Mouse (Mus musculus) kidney, adult 9 months (tissue): ENCODE results near the gene Tnfrsf12a.

Experiments
- DNase-seq: peaks from one replicate; pipeline ENCODE4 v3.0.0; 2022

Gene Tnfrsf12a

GRCm38 (mm10) chr17:23680336-23680735 lies 3.1 kb upstream of the Tnfrsf12a start:
- DNase-seq, result no peak

DNA sequence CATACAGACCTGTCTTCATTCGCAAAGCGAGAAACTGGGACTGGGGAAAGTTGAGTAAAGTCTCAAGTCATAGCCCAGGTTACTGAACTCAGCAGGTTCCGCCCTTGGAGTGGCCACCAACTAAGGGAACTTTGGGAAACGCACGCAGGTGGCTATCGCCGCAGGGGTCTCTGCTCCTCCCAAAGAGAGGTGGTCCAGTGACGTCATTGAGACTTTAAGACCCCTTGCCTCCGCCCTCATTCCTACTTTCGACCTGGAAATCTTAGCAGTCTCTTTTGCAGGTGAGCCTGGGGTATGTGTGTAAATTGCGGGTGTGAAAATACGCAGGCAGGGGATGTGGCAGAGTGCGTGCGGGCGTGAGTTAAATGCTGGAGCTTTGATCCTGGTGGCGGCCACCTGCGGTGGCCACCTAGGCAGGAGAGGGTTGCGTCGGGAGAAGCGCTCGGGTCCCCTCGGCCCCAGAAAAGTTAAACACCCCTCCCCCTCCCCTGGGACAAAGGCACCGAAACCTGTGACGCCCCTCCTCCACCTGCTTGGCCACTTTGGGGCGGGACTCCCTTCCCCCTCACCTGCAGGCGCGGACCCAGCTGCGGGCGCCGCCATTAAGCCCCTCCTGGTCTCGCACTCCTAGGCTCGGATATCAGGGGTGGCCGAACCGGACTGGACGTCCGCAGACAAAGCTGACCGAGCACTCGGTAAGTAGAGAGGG lies 2.0 kb upstream of the Tnfrsf12a start, which contains the start of gene Cldn6:
Gene Cldn6 (plus strand): TSS at position 123 of the 709 bp plus-strand sequence.
- no peak for DNase-seq

DNA sequence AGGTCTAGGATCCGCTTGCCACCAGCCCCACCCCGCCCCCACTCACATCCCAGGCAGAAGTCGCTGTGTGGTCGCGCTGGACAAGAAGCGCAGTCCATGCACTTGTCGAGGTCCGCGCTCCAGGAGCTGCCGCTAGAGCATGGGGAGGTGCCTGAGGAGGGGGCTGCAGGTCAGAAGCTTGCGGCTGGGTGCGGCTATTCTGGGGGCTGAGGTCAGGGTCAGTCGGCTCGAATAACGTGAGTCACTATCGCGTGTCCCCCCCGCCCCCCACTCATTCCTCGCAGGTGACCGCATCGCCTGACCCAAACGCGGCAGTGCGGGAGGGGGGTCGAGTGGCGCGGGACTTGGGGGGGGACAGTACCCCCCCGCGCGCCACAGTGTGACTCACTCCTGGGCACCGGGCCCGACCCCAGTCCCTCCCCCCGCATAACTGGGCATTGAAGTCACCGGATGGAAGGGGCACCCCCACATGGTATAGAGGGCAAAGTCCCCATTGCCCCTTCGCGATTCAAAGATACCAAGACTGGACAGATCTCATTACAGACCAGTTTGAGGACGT lies 716 bp downstream of the Tnfrsf12a start:
- no peak for DNase-seq

GRCm38 (mm10) chr17:23675564-23676281 lies 1.5 kb downstream of the Tnfrsf12a start:
- DNase-seq, result peak; percentile 69

DNA sequence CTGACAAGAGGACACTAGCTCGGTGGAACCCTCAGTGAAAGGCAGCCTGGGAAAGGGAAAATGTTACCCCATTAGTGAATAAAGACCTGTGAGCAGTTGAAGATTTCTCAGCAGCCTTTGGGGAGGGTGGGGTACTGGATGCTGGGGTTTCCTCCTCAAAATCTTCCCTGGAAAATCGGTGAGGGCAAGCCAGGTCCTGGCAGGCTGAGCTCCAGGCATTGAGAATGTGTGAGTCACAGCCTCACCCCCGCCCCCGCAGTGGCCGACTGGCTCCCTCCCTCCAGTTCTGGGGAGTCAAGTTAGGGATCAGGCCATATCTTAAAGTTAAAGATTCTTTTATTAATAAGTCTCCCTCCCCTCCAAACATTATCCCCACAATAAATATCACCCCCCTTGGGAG lies 2.1 kb downstream of the Tnfrsf12a start:
- no peak for DNase-seq

GRCm38 (mm10) chr17:23674271-23674952 lies 2.9 kb downstream of the Tnfrsf12a start:
- DNase-seq, result no peak

DNA sequence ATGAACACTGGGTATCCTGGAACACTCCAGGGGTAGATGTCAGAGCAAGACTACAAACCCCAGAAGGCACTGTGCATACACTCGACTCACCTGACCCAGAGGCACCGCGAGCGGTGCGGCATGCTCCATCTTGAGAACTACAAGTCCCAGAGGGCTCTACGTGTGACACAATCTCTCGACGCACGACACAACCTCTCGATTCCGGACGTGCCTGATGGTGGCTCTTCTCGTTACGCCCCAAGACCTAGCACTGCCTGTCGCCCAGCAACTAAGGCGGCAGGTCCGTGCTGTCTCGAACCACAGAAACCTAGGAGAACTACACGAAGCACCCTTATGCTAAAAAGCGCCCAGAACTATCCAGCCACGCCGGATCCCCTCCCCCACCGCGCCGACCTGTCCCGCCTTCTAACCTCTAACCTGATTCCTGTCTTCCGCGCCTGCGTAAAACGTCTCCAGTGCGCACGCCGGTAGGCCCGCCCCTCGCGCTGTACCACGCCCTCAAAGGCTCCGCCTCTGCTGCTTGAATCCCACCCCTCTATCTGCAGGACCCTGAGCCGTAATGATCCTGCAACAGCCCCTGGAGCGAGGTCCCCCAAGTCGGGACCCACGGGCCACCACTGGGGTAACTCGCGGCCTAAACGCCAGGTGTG lies 3.7 kb downstream of the Tnfrsf12a start, which contains the start of the genes Hcfc1r1 and Thoc6:
Gene Hcfc1r1 (plus strand): TSS at position 173 of the 650 bp plus-strand sequence.
Gene Thoc6 (minus strand): TSS at position 459 of the 650 bp plus-strand sequence.
- DNase-seq, result peak; percentile 97

DNA sequence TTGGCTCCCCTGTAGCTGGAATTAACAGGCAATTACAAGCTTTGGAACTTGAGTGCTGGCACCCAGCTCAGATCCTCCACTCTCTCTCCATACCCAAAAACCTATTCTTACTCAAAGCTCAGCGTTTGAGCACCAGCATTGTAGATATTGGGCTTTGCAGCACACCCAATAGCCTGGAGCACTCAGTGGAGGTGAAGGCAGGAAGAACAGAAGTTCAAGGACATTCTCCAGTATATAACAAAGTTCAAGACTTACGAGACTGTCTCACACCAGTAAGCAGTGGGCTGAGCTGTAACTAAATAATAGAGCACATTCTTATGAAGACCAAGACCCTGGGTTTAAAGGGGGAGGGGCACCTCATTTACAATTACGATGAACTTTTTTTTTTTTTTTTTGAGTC lies 4.5 kb downstream of the Tnfrsf12a start:
- DNase-seq, result no peak

DNA sequence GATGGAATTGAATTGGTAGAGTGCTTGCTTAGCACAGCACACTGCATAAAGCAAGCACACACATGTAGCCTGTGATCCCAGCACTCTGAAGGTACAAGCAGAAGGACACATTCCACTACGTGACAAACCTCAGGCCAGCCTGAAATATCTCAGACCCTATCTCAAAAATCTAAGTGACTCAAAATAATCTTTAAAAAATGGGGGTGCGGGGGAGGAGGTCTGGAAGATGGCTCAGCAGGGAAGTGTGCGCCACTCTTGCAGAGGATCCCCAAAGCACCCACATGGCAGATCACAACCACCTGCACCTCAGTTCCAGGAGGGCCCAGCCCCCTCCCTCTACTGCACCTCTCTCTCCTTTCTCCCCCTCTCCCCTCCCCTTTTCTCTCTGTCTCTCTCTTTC lies 5.7 kb downstream of the Tnfrsf12a start:
- no peak for DNase-seq

GRCm38 (mm10) chr17:23670516-23671074 lies 6.7 kb downstream of the Tnfrsf12a start:
- no peak for DNase-seq

- DNase-seq, result no peak
These were observed 11.8 kb downstream of the Tnfrsf12a start for GRCm38 (mm10) chr17:23665511-23665910.

DNA sequence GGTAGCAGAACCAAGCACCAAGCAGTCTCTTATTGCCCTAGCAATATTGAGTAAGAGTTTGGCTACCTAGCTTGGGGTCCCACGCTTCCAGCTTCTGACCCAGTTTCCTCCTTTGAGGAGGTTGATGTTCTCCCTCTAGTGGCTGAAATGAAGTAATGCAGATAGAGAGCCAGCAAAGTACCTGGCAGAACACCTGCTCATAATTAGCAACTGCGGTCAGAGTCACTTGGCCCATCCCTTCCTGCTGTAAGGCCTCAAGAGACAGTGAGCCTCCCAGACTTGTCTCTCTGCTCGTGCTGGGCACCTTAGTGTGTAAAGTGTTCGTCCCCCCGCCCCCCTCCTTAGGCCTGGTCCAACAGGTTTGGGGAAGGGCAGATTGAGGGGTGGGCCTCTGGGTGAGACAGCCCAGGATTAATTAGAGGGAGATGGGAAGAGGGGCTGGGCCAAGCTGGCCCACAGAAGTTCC lies 12.7 kb downstream of the Tnfrsf12a start:
- DNase-seq, result no peak

- DNase-seq, result no peak
These were observed 15.7 kb downstream of the Tnfrsf12a start for GRCm38 (mm10) chr17:23661526-23661925.

GRCm38 (mm10) chr17:23660876-23661200 lies 16.4 kb downstream of the Tnfrsf12a start:
- DNase-seq, result no peak

- peak; percentile 84 for DNase-seq
These were observed 17.0 kb downstream of the Tnfrsf12a start, which contains the start of gene Bicdl2 for GRCm38 (mm10) chr17:23660117-23660875. Gene Bicdl2, plus strand, starts transcription at chr17:23660506.

GRCm38 (mm10) chr17:23658450-23658849 lies 18.8 kb downstream of the Tnfrsf12a start:
- DNase-seq, result no peak

DNA sequence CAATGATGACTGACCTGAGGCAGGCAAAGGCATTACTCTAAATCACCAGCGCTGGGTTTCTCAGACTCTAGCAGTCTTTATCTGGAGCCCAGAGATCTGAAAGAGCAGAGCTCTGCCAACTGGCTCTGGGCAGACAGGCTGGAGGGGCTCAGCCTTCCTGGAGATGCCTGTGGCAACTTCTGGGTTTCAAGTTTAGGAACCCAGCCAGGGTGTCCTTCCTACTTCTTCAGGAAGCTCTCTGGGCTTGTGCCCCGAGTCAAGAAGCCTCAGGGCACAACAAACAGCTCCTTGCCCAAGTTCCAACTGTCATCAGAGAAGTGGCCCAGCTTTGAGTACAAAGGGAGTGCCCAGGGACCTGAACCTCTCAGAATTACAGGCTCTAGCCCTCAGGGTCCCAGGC lies 22.9 kb downstream of the Tnfrsf12a start:
- no peak for DNase-seq

GRCm38 (mm10) chr17:23654001-23654400 lies 23.3 kb downstream of the Tnfrsf12a start:
- DNase-seq, result no peak

DNA sequence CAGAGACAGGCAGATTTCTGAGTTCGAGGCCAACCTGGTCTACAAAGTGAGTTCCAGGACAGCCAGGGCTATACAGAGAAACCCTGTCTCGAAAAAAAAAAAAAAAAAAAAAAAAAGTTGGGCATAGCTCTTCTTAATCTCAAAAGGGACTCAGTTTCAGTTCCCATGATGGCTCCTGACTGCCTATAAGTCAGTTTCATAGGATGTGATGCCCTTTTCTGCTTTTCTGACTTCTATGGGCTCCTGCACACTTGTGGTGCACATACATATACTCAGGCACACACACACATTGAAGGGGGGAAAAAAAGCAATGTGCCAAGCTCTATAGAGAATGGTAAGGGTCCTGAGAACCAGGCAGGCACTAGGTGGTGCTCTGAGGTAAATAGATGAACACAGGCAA lies 23.9 kb downstream of the Tnfrsf12a start:
- DNase-seq, result no peak

- DNase-seq, result no peak
These were observed 25.9 kb downstream of the Tnfrsf12a start for GRCm38 (mm10) chr17:23651363-23651762.

DNA sequence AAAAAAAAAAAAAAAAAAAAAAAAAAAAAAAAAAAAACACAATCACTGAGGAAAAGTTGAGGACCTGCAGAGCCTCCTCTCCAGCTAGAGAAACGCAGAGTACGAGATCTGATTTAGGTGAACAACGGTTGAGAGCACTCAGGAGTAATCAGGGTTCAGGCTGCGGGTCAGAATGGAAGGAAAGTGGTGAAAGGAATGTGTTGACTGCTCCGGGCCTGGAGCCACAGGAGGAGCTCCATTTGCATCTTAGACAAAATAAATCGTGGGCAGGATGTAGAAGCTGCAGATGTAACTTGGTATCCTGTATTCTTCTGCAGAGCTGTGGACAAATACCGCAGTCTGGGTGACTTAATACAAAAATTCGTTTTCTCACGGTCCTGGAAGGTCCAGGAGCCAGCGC lies 31.4 kb downstream of the Tnfrsf12a start:
- no peak for DNase-seq
